Mouse (Mus musculus): ENCODE measurements around the gene Calm3.

DNA sequence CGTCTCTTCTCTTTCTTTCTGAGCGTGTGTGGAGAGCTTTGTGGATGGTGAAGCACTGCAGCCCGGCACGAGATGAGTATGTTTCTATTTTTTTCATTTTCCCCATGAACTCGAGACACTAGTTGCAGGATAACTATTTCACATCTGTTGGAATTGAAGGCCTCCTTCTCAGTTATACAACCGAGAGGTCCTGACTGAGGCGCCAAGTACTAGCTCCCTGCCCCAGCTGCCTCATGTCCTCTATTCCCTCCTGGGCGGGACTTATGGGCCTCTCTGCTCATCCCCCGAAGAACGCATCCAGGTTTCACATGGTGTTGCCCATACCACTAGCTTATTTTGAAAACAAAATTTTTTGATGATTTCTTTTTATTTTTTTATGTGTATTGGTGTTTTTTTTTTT, 28.4 kb downstream of the Calm3 start:
- TF ChIP-seq NANOG (IDR thresholded peaks at IDR 0.05; ENCODE audit: borderline replicate concordance, low read length): no peak
- no peak for TF ChIP-seq CTCF (conservative IDR thresholded peaks at IDR 0.05; ENCODE audit: low read length)
- no peak for TF ChIP-seq POU5F1 (IDR thresholded peaks at IDR 0.05; ENCODE audit: borderline replicate concordance, low read length)

Measured in E14TG2a.4 (cell line).